Mouse (Mus musculus) cerebellum, adult 9-10 months (tissue): Measurements from ENCODE around the gene Zkscan2.

Experiments
- DNase-seq: peaks from one replicate; pipeline ENCODE4 v3.0.0; 2022

The Zkscan2 gene

DNA sequence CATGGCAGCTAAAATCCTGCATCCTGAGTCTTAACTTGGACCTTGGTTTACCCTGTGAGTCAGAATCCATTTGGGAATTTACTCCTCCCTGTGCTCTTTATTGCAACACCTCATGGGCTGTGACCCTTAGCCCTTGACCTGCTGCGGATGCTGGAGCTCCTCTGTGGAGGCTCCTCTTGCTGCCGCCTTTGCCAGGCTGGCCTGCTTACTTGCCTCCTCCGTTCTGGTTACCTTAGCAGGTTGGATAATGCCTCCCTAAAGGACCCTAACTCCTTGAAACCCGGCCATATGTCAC lies 69.9 kb downstream of the Zkscan2 start:
- no peak for DNase-seq

DNA sequence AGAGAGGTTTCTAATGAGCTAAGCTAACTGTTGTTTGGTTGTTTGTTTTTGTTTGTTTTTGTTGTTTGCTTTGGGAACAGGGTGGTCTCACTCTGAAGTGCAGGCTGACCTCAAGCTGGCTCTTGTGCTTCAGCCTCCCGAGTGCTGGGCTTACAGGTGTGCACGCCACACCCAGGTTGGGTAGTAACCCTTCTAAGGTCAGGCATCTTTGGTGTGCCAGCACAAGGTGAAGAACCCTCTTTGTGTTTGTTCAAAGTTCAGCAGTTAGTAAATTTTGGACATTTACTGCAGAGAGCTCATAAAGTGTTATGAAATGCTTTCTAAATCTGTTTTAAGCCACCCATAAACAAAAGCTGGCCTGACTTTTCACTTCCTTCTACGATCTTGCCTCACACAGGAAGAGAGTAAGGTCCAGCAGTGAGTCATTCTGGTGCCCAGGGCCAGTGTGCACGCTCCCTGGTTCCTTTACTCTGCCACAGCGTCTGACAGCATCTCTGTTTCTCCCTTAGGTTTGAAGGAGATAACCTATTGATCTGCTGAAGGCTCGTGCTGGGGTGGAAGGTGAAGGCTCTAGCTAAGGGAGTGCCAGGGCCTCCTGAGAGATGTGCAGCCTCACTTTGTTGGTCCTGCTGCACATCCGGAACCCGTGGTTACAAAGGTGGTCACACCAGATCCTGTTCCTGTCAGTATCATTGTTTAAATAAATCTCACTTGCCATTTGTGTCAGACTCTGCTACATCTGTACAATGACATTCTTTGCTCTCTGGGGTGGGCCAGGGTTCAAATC lies 70.4 kb downstream of the Zkscan2 start:
- DNase-seq, result no peak
